Mouse (Mus musculus): ENCODE results near the gene Erc2.

Erc2 gene

GRCm38 (mm10) chr14:28476746-28477145 lies 854.5 kb downstream of the Erc2 start:
- in situ Hi-C loops (cut with MboI; ENCODE audit: low sequenced_read_pairs), result no loop called here

GRCm38 (mm10) chr14:28480866-28481265 lies 858.6 kb downstream of the Erc2 start:
- in situ Hi-C loops (cut with MboI; ENCODE audit: low sequenced_read_pairs), result no loop called here

- in situ Hi-C loops (cut with MboI; ENCODE audit: low sequenced_read_pairs), result no loop called here
Observed at GRCm38 (mm10) chr14:28493806-28494205, 871.6 kb downstream of the Erc2 start.

- in situ Hi-C loops (cut with MboI; ENCODE audit: low sequenced_read_pairs), result no loop called here
Observed at GRCm38 (mm10) chr14:28494273-28494672, 872.0 kb downstream of the Erc2 start.

GRCm38 (mm10) chr14:28501216-28501878 lies 879.1 kb downstream of the Erc2 start:
- in situ Hi-C loops (cut with MboI; ENCODE audit: low sequenced_read_pairs), result no loop called here

- in situ Hi-C loops (cut with MboI; ENCODE audit: low sequenced_read_pairs), result no loop called here
Observed at GRCm38 (mm10) chr14:28503276-28503675, 881.0 kb downstream of the Erc2 start.

- in situ Hi-C loops (cut with MboI; ENCODE audit: low sequenced_read_pairs), result no loop called here
Observed at GRCm38 (mm10) chr14:28504101-28505050, 882.1 kb downstream of the Erc2 start, which contains the start of gene Wnt5a. TSS of gene Wnt5a (plus strand) at chr14:28504750.

GRCm38 (mm10) chr14:28505051-28505585 lies 882.9 kb downstream of the Erc2 start:
- in situ Hi-C loops (cut with MboI; ENCODE audit: low sequenced_read_pairs), result no loop called here

GRCm38 (mm10) chr14:28505586-28506375 lies 883.6 kb downstream of the Erc2 start:
- in situ Hi-C loops (cut with MboI; ENCODE audit: low sequenced_read_pairs), result no loop called here

- in situ Hi-C loops (cut with MboI; ENCODE audit: low sequenced_read_pairs), result no loop called here
Observed at GRCm38 (mm10) chr14:28506376-28506831, 884.2 kb downstream of the Erc2 start.

GRCm38 (mm10) chr14:28507011-28507410 lies 884.8 kb downstream of the Erc2 start:
- in situ Hi-C loops (cut with MboI; ENCODE audit: low sequenced_read_pairs), result no loop called here

- in situ Hi-C loops (cut with MboI; ENCODE audit: low sequenced_read_pairs), result no loop called here
Observed at GRCm38 (mm10) chr14:28507471-28507870, 885.2 kb downstream of the Erc2 start.

GRCm38 (mm10) chr14:28508288-28509258 lies 886.3 kb downstream of the Erc2 start:
- in situ Hi-C loops (cut with MboI; ENCODE audit: low sequenced_read_pairs), result no loop called here

- in situ Hi-C loops (cut with MboI; ENCODE audit: low sequenced_read_pairs), result no loop called here
Observed at GRCm38 (mm10) chr14:28509441-28510340, 887.5 kb downstream of the Erc2 start.

GRCm38 (mm10) chr14:28510341-28511028 lies 888.3 kb downstream of the Erc2 start:
- in situ Hi-C loops (cut with MboI; ENCODE audit: low sequenced_read_pairs), result no loop called here

GRCm38 (mm10) chr14:28511029-28511651 lies 888.9 kb downstream of the Erc2 start:
- in situ Hi-C loops (cut with MboI; ENCODE audit: low sequenced_read_pairs), result no loop called here

- in situ Hi-C loops (cut with MboI; ENCODE audit: low sequenced_read_pairs), result no loop called here
Observed at GRCm38 (mm10) chr14:28512805-28513590, 890.8 kb downstream of the Erc2 start.

Data from CH12F3 (cell line).